Mouse (Mus musculus): ENCODE data around the gene Zbtb32. TPM values are rescaled to one million over a fixed set of nuclear protein-coding genes. Genes with fewer than 3 reads are reported as not detected.

Gene Zbtb32
- polyA plus RNA-seq, 1 experiment from 2014 or later, result 0.34 TPM

- Histone ChIP-seq H3K4me2 (ENCODE audit: low read length) (peak overlapping the region; percentile 72), H3K4me1 (ENCODE audit: control insufficient read depth, insufficient read depth, low read length) (peaks cover 10% of the 10 kb centered on the region), H3K4me3 (replicated peaks; ENCODE audit: low read depth, low read length) (peak overlapping the region; percentile 95), H3K36me3 (ENCODE audit: control insufficient read depth, insufficient read depth, low read length) (peaks cover 37% of the 10 kb centered on the region), H3K9ac (replicated peaks; ENCODE audit: low read length) (peak overlapping the region; percentile 97), H3K9me3 (ENCODE audit: control insufficient read depth, low read length) (no peaks in the 10 kb centered on the region), H3K27ac (replicated peaks; ENCODE audit: low read depth, low read length) (peak overlapping the region; percentile 94), H3K27me3 (ENCODE audit: control insufficient read depth, insufficient read depth, low read length) (no peaks in the 10 kb centered on the region)
- ATAC-seq (ENCODE audit: low FRiP score, low TSS enrichment), result peak; percentile 44
- WGBS, result under 1% methylated on average over 62 of the region's 67 CpGs
- peak; percentile 51 for DNase-seq
Observed at GRCm38 (mm10) chr7:30587842-30588667, 10.7 kb downstream of the Zbtb32 start.

DNA sequence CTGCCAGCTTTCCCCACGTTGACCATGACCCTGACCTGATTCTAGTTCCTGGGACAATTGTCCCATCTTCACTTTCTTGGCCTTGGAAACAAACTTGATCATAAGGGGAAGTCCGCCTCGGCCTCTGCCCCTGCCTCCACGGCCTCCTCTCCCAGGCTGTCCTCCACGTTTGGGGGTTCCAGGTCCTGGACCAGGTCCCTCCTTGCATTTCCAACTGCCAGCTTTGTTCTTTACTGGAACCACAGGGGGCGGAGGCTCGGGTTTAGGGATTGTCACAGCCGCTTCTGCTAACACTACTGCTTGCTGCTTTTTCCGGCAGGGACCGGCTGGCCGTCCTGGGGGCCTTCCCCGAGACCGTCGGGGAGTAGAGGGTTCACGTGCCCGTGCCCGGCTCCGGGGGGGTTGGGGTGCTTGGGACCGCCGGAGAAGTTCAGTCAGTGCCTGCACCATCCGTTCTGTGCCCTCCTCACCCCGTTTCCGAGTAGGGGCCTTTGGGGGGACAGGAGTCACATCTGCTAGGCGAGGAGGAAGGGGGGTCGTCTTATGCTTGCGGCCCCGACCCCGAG lies 12.2 kb downstream of the Zbtb32 start:
- Histone ChIP-seq H3K36me3 (ENCODE audit: control insufficient read depth, insufficient read depth, low read length) (peaks cover 52% of the 10 kb centered on the region), H3K9me3 (ENCODE audit: control insufficient read depth, low read length) (no peaks in the 10 kb centered on the region), H3K4me3 (replicated peaks; ENCODE audit: low read depth, low read length) (no peak overlapping the region), H3K27me3 (ENCODE audit: control insufficient read depth, insufficient read depth, low read length) (no peaks in the 10 kb centered on the region), H3K27ac (replicated peaks; ENCODE audit: low read depth, low read length) (no peak overlapping the region), H3K4me2 (ENCODE audit: low read length) (peak overlapping the region; percentile 72), H3K4me1 (ENCODE audit: control insufficient read depth, insufficient read depth, low read length) (peaks cover 10% of the 10 kb centered on the region), H3K9ac (replicated peaks; ENCODE audit: low read length) (no peak overlapping the region)
- DNase-seq (no peak), ATAC-seq (ENCODE audit: low FRiP score, low TSS enrichment) (no peak)
- 88% methylated on average over 28 of the region's 28 CpGs for WGBS

DNA sequence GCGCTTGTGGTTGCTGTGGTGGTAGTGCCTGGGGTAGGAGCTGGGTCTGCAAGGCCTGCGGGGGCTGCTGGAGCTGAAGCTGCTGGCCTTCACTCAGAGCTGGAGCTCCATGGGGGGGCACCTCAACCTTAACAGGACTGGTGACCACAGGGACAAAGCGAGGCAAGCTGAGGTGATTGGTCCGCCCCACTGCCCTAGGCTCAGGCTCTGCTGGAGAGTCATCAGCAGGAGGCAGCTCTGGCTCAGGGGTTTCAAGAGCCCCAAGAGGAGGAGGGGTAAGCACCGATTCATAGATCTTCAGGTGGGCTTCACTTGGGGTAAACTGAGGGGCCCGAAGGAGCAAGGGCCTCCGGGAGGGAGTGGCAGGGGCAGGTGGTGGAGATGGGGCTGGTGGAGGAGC lies 13.5 kb downstream of the Zbtb32 start:
- H3K36me3 ChIP-seq (ENCODE audit: control insufficient read depth, insufficient read depth, low read length), result peaks cover 66% of the 10 kb centered on the region
- no peak for DNase-seq

GRCm38 (mm10) chr7:30584339-30584738 lies 14.4 kb downstream of the Zbtb32 start:
- H3K4me2 ChIP-seq (ENCODE audit: low read length), result no peak overlapping the region
- 92% methylated on average over 10 of the region's 10 CpGs for WGBS

More for the DNA sequence above, 13.5 kb downstream of the Zbtb32 start:
- Histone ChIP-seq H3K9ac (replicated peaks; ENCODE audit: low read length) (no peak overlapping the region), H3K4me3 (replicated peaks; ENCODE audit: low read depth, low read length) (no peak overlapping the region), H3K4me1 (ENCODE audit: control insufficient read depth, insufficient read depth, low read length) (peaks cover 10% of the 10 kb centered on the region), H3K4me2 (ENCODE audit: low read length) (no peak overlapping the region), H3K27ac (replicated peaks; ENCODE audit: low read depth, low read length) (no peak overlapping the region), H3K27me3 (ENCODE audit: control insufficient read depth, insufficient read depth, low read length) (no peaks in the 10 kb centered on the region), H3K9me3 (ENCODE audit: control insufficient read depth, low read length) (no peaks in the 10 kb centered on the region)
- ATAC-seq (ENCODE audit: low FRiP score, low TSS enrichment), result no peak
- WGBS, result 96% methylated on average over 7 of the region's 7 CpGs

DNA sequence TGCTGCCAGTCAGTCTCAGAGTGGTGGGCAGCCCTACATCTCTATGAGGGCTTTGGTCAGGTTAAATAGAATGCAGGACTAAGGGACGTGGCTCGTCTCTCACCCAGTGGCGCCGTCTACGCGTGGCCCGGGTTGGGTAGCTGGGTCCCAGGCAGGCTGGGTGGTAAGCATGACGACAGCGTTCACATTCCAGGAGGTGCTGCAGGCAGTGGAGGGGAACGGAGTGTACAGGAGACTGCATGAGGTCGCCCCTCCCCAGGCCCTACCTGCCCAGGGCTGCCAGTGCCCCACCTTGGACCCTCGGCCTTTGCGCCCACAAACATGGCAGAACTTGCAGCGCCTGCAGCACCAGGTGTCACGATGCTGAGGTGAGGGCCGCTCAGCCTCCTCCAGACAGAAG lies 17.2 kb downstream of the Zbtb32 start:
- peaks cover 100% of the 10 kb centered on the region for H3K36me3 ChIP-seq (ENCODE audit: control insufficient read depth, insufficient read depth, low read length)
- H3K27me3 ChIP-seq (ENCODE audit: control insufficient read depth, insufficient read depth, low read length), result no peaks in the 10 kb centered on the region
- H3K9ac ChIP-seq (replicated peaks; ENCODE audit: low read length), result no peak overlapping the region
- no peaks in the 10 kb centered on the region for H3K4me1 ChIP-seq (ENCODE audit: control insufficient read depth, insufficient read depth, low read length)
- no peak overlapping the region for H3K4me3 ChIP-seq (replicated peaks; ENCODE audit: low read depth, low read length)
- H3K9me3 ChIP-seq (ENCODE audit: control insufficient read depth, low read length), result no peaks in the 10 kb centered on the region
- no peak overlapping the region for H3K4me2 ChIP-seq (ENCODE audit: low read length)
- 95% methylated on average over 16 of the region's 16 CpGs for WGBS
- ATAC-seq (ENCODE audit: low FRiP score, low TSS enrichment), result no peak
- no peak for DNase-seq
- no peak overlapping the region for H3K27ac ChIP-seq (replicated peaks; ENCODE audit: low read depth, low read length)

More at GRCm38 (mm10) chr7:30584339-30584738, 14.4 kb downstream of the Zbtb32 start:
- no peaks in the 10 kb centered on the region for H3K27me3 ChIP-seq (ENCODE audit: control insufficient read depth, insufficient read depth, low read length)
- no peak overlapping the region for H3K4me3 ChIP-seq (replicated peaks; ENCODE audit: low read depth, low read length)
- H3K4me1 ChIP-seq (ENCODE audit: control insufficient read depth, insufficient read depth, low read length), result peaks cover 10% of the 10 kb centered on the region
- no peak overlapping the region for H3K27ac ChIP-seq (replicated peaks; ENCODE audit: low read depth, low read length)
- ATAC-seq (ENCODE audit: low FRiP score, low TSS enrichment), result no peak
- no peak for DNase-seq
- H3K36me3 ChIP-seq (ENCODE audit: control insufficient read depth, insufficient read depth, low read length), result peaks cover 74% of the 10 kb centered on the region
- H3K9ac ChIP-seq (replicated peaks; ENCODE audit: low read length), result no peak overlapping the region
- H3K9me3 ChIP-seq (ENCODE audit: control insufficient read depth, low read length), result no peaks in the 10 kb centered on the region

DNA sequence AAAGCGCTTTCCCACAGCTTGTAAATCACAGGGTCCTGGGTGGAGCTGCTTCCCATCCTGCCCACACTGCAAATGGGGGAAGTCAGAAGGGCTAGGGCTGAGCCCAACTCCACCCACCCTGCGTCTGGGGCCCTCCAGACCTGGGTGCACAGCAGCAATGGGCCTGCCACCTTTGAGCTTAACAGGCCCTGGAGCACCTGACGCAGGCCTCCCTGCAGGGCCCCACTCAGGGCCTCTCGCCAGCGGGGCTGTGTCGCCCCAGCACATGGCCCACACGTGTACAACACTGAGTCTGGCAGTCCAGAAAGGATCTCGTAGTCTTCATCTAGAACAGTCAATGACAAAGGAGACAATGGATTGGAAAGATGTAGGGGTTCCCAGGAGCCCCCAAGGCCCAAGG lies 18.8 kb downstream of the Zbtb32 start:
- Histone ChIP-seq H3K27me3 (ENCODE audit: control insufficient read depth, insufficient read depth, low read length) (no peaks in the 10 kb centered on the region), H3K27ac (replicated peaks; ENCODE audit: low read depth, low read length) (no peak overlapping the region), H3K9ac (replicated peaks; ENCODE audit: low read length) (no peak overlapping the region), H3K4me1 (ENCODE audit: control insufficient read depth, insufficient read depth, low read length) (no peaks in the 10 kb centered on the region), H3K4me2 (ENCODE audit: low read length) (no peak overlapping the region), H3K9me3 (ENCODE audit: control insufficient read depth, low read length) (no peaks in the 10 kb centered on the region), H3K36me3 (ENCODE audit: control insufficient read depth, insufficient read depth, low read length) (peaks cover 100% of the 10 kb centered on the region), H3K4me3 (replicated peaks; ENCODE audit: low read depth, low read length) (no peak overlapping the region)
- DNase-seq, result no peak
- WGBS, result 96% methylated on average over 8 of the region's 8 CpGs
- no peak for ATAC-seq (ENCODE audit: low FRiP score, low TSS enrichment)

- Histone ChIP-seq H3K9ac (replicated peaks; ENCODE audit: low read length) (no peak overlapping the region), H3K4me3 (replicated peaks; ENCODE audit: low read depth, low read length) (no peak overlapping the region), H3K4me1 (ENCODE audit: control insufficient read depth, insufficient read depth, low read length) (no peaks in the 10 kb centered on the region), H3K4me2 (ENCODE audit: low read length) (no peak overlapping the region), H3K9me3 (ENCODE audit: control insufficient read depth, low read length) (no peaks in the 10 kb centered on the region), H3K27me3 (ENCODE audit: control insufficient read depth, insufficient read depth, low read length) (no peaks in the 10 kb centered on the region), H3K27ac (replicated peaks; ENCODE audit: low read depth, low read length) (no peak overlapping the region), H3K36me3 (ENCODE audit: control insufficient read depth, insufficient read depth, low read length) (peaks cover 100% of the 10 kb centered on the region)
- WGBS, result 88% methylated on average over 2 of the region's 2 CpGs
- no peak for DNase-seq
- no peak for ATAC-seq (ENCODE audit: low FRiP score, low TSS enrichment)
Observed at GRCm38 (mm10) chr7:30572969-30573368, 25.7 kb downstream of the Zbtb32 start.

DNA sequence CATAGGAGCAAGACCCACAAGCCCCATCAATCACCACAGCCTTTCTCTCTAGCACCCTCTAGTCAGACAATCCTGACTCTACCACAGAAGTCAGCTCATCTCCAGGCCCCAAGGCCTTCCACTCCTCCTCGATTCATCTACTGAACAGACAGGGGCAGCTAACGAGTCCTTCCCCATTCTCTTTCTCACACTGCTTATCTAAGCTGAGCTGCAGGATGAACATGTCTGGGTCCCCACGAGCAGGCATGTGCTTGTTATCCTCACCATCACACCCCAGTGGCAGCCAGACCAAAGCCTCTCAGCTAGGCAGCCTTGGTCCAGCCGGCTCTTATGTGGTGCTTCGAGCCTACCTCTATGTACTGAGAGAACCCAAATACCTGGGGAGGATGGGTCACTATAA lies 26.3 kb downstream of the Zbtb32 start:
- H3K4me2 ChIP-seq (ENCODE audit: low read length), result no peak overlapping the region
- 91% methylated on average over 5 of the region's 5 CpGs for WGBS
- H3K9me3 ChIP-seq (ENCODE audit: control insufficient read depth, low read length), result no peaks in the 10 kb centered on the region

GRCm38 (mm10) chr7:30567555-30567954 lies 31.2 kb downstream of the Zbtb32 start:
- Histone ChIP-seq H3K36me3 (ENCODE audit: control insufficient read depth, insufficient read depth, low read length) (peaks cover 72% of the 10 kb centered on the region), H3K4me2 (ENCODE audit: low read length) (no peak overlapping the region), H3K27me3 (ENCODE audit: control insufficient read depth, insufficient read depth, low read length) (no peaks in the 10 kb centered on the region), H3K27ac (replicated peaks; ENCODE audit: low read depth, low read length) (no peak overlapping the region), H3K4me3 (replicated peaks; ENCODE audit: low read depth, low read length) (no peak overlapping the region), H3K4me1 (ENCODE audit: control insufficient read depth, insufficient read depth, low read length) (peaks cover 6% of the 10 kb centered on the region; the same call in 1 of the 2 replicates), H3K9me3 (ENCODE audit: control insufficient read depth, low read length) (no peaks in the 10 kb centered on the region), H3K9ac (replicated peaks; ENCODE audit: low read length) (no peak overlapping the region)
- ATAC-seq (ENCODE audit: low FRiP score, low TSS enrichment), result no peak
- 92% methylated on average over 11 of the region's 11 CpGs for WGBS
- no peak for DNase-seq

More for the DNA sequence above, 26.3 kb downstream of the Zbtb32 start:
- ATAC-seq (ENCODE audit: low FRiP score, low TSS enrichment) (no peak), DNase-seq (no peak)
- Histone ChIP-seq H3K36me3 (ENCODE audit: control insufficient read depth, insufficient read depth, low read length) (peaks cover 97% of the 10 kb centered on the region), H3K27me3 (ENCODE audit: control insufficient read depth, insufficient read depth, low read length) (no peaks in the 10 kb centered on the region), H3K4me3 (replicated peaks; ENCODE audit: low read depth, low read length) (no peak overlapping the region), H3K4me1 (ENCODE audit: control insufficient read depth, insufficient read depth, low read length) (no peaks in the 10 kb centered on the region), H3K27ac (replicated peaks; ENCODE audit: low read depth, low read length) (no peak overlapping the region), H3K9ac (replicated peaks; ENCODE audit: low read length) (no peak overlapping the region)

All from midbrain, embryonic 14.5 days (tissue).